Mouse (Mus musculus): ENCODE measurements around the gene Vhl.

DNA sequence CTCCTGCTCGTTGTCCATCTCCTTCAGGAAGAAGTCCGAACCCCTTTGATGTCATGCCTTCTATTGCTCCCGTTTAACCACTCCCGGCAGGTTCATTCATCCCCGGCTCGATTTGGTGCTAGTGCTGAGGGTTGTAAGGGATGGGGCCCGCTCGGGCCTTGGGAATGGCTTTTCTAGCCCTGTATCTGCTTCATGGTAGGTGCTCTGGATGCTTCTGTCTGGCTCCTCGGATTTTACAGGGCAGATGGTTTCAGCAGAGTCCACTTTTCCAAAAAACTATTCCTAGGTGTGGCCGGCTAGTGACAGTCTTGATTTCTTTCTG, 18.6 kb upstream of the Vhl start:
- TF ChIP-seq CTCF (IDR thresholded peaks at IDR 0.05; ENCODE audit: low read depth, low read length) (no peak), POLR2A (IDR thresholded peaks at IDR 0.05; ENCODE audit: borderline replicate concordance, low read depth, low read length) (no peak)
